Mouse (Mus musculus): Measurements from ENCODE around the gene Sun5.
A peak's percentile ranks its signal among the peaks of the same experiment; 100 is the strongest.

The Sun5 gene

GRCm38 (mm10) chr2:153809921-153810320 is 61.0 kb downstream of the Sun5 start:
- DNase-seq (ENCODE audit: low read depth), result no peak

DNA sequence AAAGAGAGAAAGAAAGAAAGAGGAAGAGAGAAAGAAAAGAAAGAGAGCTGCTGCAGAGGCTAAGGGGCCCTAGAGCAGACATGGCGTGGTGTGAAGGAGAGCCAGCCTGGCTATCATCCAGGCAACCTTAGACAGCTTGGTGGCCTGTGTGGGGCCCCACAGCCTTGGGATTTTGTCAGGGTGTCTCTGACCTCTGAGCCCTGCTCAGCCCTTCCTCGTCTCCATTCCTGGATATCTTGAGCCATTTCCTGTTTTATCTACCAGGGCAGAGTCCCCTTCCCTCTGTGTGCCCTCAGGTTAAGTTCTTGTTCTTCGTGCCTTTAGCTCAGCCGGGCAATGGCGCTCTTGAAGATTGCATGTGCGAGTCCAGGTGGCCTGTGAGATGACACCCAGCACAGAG is 62.0 kb downstream of the Sun5 start:
- DNase-seq (ENCODE audit: low read depth), result no peak

GRCm38 (mm10) chr2:153808146-153808545 is 62.7 kb downstream of the Sun5 start:
- no peak for DNase-seq (ENCODE audit: low read depth)

DNA sequence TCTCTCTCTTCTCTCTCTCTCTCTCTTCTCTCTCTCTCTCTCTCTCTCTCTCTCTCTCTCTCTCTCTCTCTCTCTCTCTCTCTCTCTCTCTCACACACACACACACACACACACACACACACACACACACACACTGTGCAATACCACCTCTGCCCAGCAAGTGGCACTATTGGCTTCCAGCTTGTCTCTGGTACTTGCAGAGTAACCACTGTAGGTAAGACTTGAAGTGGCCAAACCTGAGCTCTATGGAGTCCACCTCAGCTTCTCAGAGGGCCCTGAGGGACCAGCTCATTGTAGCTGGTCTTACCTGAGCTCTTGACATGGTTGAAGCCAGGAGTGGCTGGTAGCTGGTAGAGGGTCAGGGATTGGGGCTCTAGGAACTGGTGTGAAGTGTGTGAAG is 63.4 kb downstream of the Sun5 start:
- DNase-seq (ENCODE audit: low read depth), result peak; percentile 8
